In the genomic region with DNA sequence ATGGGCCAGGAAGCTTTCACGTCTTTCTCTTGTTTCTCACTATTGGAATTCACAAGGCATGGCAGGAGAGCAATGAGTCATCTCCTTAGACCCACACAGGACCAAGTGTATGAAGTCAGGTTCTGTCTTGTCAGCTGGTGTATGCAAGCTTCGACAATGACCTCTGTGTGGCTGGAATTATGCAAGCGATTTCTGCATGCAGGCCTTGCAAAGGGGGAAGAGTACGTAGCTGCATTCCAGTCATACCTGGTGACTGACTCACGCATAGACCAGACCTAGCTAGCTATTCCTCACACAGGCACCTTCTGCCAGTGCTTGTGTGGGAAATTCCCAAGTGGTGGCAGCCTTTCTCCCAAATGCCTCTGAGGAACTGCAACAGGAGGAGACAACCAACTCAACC, we compare ENCODE assay signal across 8 mouse cellular contexts. TPM values are rescaled to one million over a fixed set of nuclear protein-coding genes. Genes with fewer than 3 reads are reported as not detected.
DNase-seq lines count a peak whose midpoint lies in the region; ATAC-seq lines count a peak whose summit lies in the region.

No protein-coding gene starts in this region.

- no peaks in the 10 kb centered on the region for H3K27me3 ChIP-seq in kidney, embryonic 16.5 days (ENCODE audit: insufficient read depth, low read length)
- no peaks in the 10 kb centered on the region for H3K27me3 ChIP-seq in stomach, embryonic 14.5 days (ENCODE audit: control insufficient read depth, insufficient read depth, low read length)
- H3K27me3 ChIP-seq in forebrain, embryonic 12.5 days = no peaks in the 10 kb centered on the region

- ATAC-seq in kidney, embryonic 16.5 days (ENCODE audit: low FRiP score, low TSS enrichment) = peak; percentile 92
- peak; percentile 86; the same call in 1 of the 2 replicates for ATAC-seq in stomach, embryonic 14.5 days (ENCODE audit: insufficient number of reproducible peaks, insufficient read depth, low FRiP score, low read depth)
- no peak for ATAC-seq in activated CD4-positive, CD25-positive, alpha-beta regulatory T cell, adult 4 months
- no peak for ATAC-seq in forebrain, embryonic 12.5 days (ENCODE audit: low FRiP score)

- peaks cover 51% of the 10 kb centered on the region for H3K36me3 ChIP-seq in kidney, embryonic 16.5 days (ENCODE audit: insufficient read depth, low read length)
- H3K36me3 ChIP-seq in stomach, embryonic 14.5 days (ENCODE audit: control insufficient read depth, insufficient read depth, low read length) = peaks cover 55% of the 10 kb centered on the region
- H3K36me3 ChIP-seq in forebrain, embryonic 12.5 days (replicated peaks) = peaks cover 85% of the 10 kb centered on the region

- peak overlapping the region; percentile 3; the same call in 1 of the 2 replicates for H3K27ac ChIP-seq in kidney, embryonic 16.5 days (ENCODE audit: low read length)
- H3K27ac ChIP-seq in stomach, embryonic 14.5 days (ENCODE audit: low read length) = peak overlapping the region; percentile 2; the same call in 1 of the 2 replicates
- H3K27ac ChIP-seq in forebrain, embryonic 12.5 days = no peak overlapping the region

- DNase-seq in 3134 (ENCODE audit: extremely low read depth, insufficient read length, low spot score) = peak; percentile 83
- peak; percentile 99 for DNase-seq in Muller cell, postnatal 12 days (ENCODE audit: inconsistent ontology term)
- DNase-seq in heart, adult 11 months = peak; percentile 97
- DNase-seq in left cerebral cortex, postnatal 4 days = no peak

- H3K4me3 ChIP-seq in kidney, embryonic 16.5 days (ENCODE audit: low read length) = no peak overlapping the region
- H3K4me3 ChIP-seq in stomach, embryonic 14.5 days (ENCODE audit: low read depth, low read length) = no peak overlapping the region
- no peak overlapping the region for H3K4me3 ChIP-seq in forebrain, embryonic 12.5 days (replicated peaks)

- H3K9me3 ChIP-seq in kidney, embryonic 16.5 days (ENCODE audit: low read length) = peaks cover 15% of the 10 kb centered on the region
- peaks cover 17% of the 10 kb centered on the region for H3K9me3 ChIP-seq in stomach, embryonic 14.5 days (ENCODE audit: control insufficient read depth, low read depth, low read length)
- H3K9me3 ChIP-seq in forebrain, embryonic 12.5 days = peaks cover 18% of the 10 kb centered on the region

- H3K9ac ChIP-seq in kidney, embryonic 16.5 days (replicated peaks; ENCODE audit: low read length) = no peak overlapping the region
- no peak overlapping the region for H3K9ac ChIP-seq in stomach, embryonic 14.5 days (replicated peaks; ENCODE audit: low read depth, low read length)
- H3K9ac ChIP-seq in forebrain, embryonic 12.5 days = no peak overlapping the region

- no peak overlapping the region for H3K4me2 ChIP-seq in kidney, embryonic 16.5 days (replicated peaks; ENCODE audit: low read depth, low read length)
- no peak overlapping the region for H3K4me2 ChIP-seq in stomach, embryonic 14.5 days (replicated peaks; ENCODE audit: low read depth, low read length)
- no peak overlapping the region for H3K4me2 ChIP-seq in forebrain, embryonic 12.5 days

- H3K4me1 ChIP-seq in kidney, embryonic 16.5 days (ENCODE audit: insufficient read depth, low read length) = no peaks in the 10 kb centered on the region; the same call in 1 of the 2 replicates
- H3K4me1 ChIP-seq in stomach, embryonic 14.5 days (ENCODE audit: control insufficient read depth, insufficient read depth, low read length) = no peaks in the 10 kb centered on the region
- no peaks in the 10 kb centered on the region for H3K4me1 ChIP-seq in forebrain, embryonic 12.5 days

- WGBS in kidney, embryonic 16.5 days = 40% methylated on average over 5 of the region's 5 CpGs
- 17% methylated on average over 5 of the region's 5 CpGs for WGBS in stomach, embryonic 14.5 days
- WGBS in forebrain, embryonic 12.5 days = 66% methylated on average over 5 of the region's 5 CpGs

- intact Hi-C loops in left cerebral cortex, postnatal 4 days (cut with DNase I) = no loop called here

RNA-seq across cellular contexts. Expression of a gene that starts 8.0 kb away (rescaled TPM):
- polyA plus RNA-seq in kidney, embryonic 16.5 days (2015; fragmentation: Nextera tagmentation; extraction: Ambion mirVana) = 119 and 124 TPM in 2 replicates
- polyA plus RNA-seq in stomach, embryonic 14.5 days (2014; fragmentation: Nextera tagmentation; extraction: Ambion mirVana) = 113 and 116 TPM in 2 replicates
- polyA plus RNA-seq in activated CD4-positive, CD25-positive, alpha-beta regulatory T cell, adult 4 months (2017; shearing (Covaris generic)) = 10 to 100 TPM; 53.7 to 59.5 TPM
- total RNA-seq in left cerebral cortex, postnatal 4 days (2021) = 100 to 1,000 TPM; 267 to 307 TPM
- polyA plus RNA-seq in forebrain, embryonic 12.5 days (2016; fragmentation: Nextera tagmentation; extraction: Ambion mirVana) = 169 and 173 TPM in 2 replicates

RNA-seq across cellular contexts. Expression of a gene that starts 9.1 kb away (rescaled TPM):
- 13.0 and 13.6 TPM in 2 replicates for polyA plus RNA-seq in kidney, embryonic 16.5 days (2015; fragmentation: Nextera tagmentation; extraction: Ambion mirVana)
- polyA plus RNA-seq in stomach, embryonic 14.5 days (2014; fragmentation: Nextera tagmentation; extraction: Ambion mirVana) = 11.2 and 12.6 TPM in 2 replicates
- polyA plus RNA-seq in activated CD4-positive, CD25-positive, alpha-beta regulatory T cell, adult 4 months (2017; shearing (Covaris generic)) = 1 to 10 TPM; 3.9 to 5.3 TPM
- 10 to 100 TPM; 27.4 to 29.6 TPM for total RNA-seq in left cerebral cortex, postnatal 4 days (2021)
- polyA plus RNA-seq in forebrain, embryonic 12.5 days (2016; fragmentation: Nextera tagmentation; extraction: Ambion mirVana) = 13.3 and 15.6 TPM in 2 replicates

RNA-seq across cellular contexts. Expression of a gene that starts 13.3 kb away (rescaled TPM):
- 9.3 and 9.6 TPM in 2 replicates for polyA plus RNA-seq in kidney, embryonic 16.5 days (2015; fragmentation: Nextera tagmentation; extraction: Ambion mirVana)
- 9.0 and 9.1 TPM in 2 replicates for polyA plus RNA-seq in stomach, embryonic 14.5 days (2014; fragmentation: Nextera tagmentation; extraction: Ambion mirVana)
- 1 to 10 TPM; 4.8 to 6.9 TPM for polyA plus RNA-seq in activated CD4-positive, CD25-positive, alpha-beta regulatory T cell, adult 4 months (2017; shearing (Covaris generic))
- total RNA-seq in left cerebral cortex, postnatal 4 days (2021) = 1 to 10 TPM; 7.1 to 7.5 TPM
- 11.6 and 12.2 TPM in 2 replicates for polyA plus RNA-seq in forebrain, embryonic 12.5 days (2016; fragmentation: Nextera tagmentation; extraction: Ambion mirVana)

Comparison
In these comparisons a context has a peak if more than half of its experiments do, and no peak if none do; other contexts are left out.
1. ATAC-seq: peak in kidney, embryonic 16.5 days (single experiment) and stomach, embryonic 14.5 days (single experiment); none in activated CD4-positive, CD25-positive, alpha-beta regulatory T cell, adult 4 months (single experiment) and forebrain, embryonic 12.5 days (single experiment).